Mouse (Mus musculus): ENCODE measurements around the gene Syngr3.

DNA sequence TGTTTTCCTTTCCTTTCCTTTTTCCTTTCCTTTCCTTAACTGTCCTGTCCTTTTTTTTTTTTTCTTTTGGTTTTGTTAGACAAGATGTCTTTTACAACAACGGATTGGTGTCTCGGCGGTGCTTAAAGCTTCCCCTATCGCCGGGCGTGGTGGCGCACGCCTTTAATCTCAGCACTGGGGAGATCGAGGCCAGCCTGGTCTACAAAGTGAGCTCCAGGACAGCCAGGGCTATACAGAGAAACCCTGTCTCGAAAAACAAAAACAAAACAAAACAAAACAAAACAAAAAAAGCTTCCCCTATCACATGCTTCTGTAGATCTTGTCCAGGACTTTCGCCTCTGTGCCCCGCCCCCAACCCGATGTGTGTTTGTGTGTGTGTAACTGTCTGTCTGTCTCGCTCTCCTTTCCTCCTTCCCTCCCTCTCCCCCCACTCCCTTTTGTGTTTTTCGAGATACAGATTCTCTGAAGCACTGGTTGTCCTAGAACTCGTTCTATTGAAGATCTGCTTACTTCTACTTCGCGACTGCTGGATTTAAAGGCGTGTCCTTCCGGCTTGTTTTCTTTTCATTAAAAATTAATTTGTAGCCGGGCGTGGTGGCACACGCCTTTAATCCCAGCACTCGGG, 18.2 kb upstream of the Syngr3 start:
- TF ChIP-seq CTCF (IDR thresholded peaks at IDR 0.05; ENCODE audit: control insufficient read depth, insufficient read depth, low read length), result no peak
- TF ChIP-seq POLR2A (IDR thresholded peaks at IDR 0.05; ENCODE audit: borderline replicate concordance, control insufficient read depth, low read depth, low read length), result no peak
